ENCODE assay signal across 7 mouse cellular contexts in genomic region chr2:165968876-165969275, GRCm38 (mm10). TPM values are rescaled to one million over a fixed set of nuclear protein-coding genes. Genes with fewer than 3 reads are reported as not detected.
DNase-seq lines count a peak whose midpoint lies in the region; ATAC-seq and TF ChIP-seq lines count a peak whose summit lies in the region.

No protein-coding gene starts in this region.

- DNase-seq in R1 (ENCODE audit: low read depth, low spot score): peak; percentile 95
- peak; percentile 76 for DNase-seq in heart, adult 8-10 months (ENCODE audit: low spot score)
- peak; percentile 57 for DNase-seq in kidney, postnatal 10 days
- no peak for DNase-seq in thymus, postnatal 36 days
- DNase-seq in left cerebral cortex, adult 2 months (ENCODE audit: extremely low spot score in 1 of 2, low spot score in 2 of 2): no peak

- no peaks in the 10 kb centered on the region for H3K9me3 ChIP-seq in ES-Bruce4 (replicated peaks; ENCODE audit: control insufficient read depth, insufficient read depth, low read length, poor library complexity, severe bottlenecking)

- H3K4me3 ChIP-seq in ES-Bruce4 (ENCODE audit: low read depth, low read length): no peak overlapping the region
- no peak overlapping the region for H3K4me3 ChIP-seq in left cerebral cortex, adult 2 months

- TF ChIP-seq EP300 in ES-Bruce4 (IDR thresholded peaks at IDR 0.05; ENCODE audit: insufficient read depth, low read depth, low read length): peak; percentile 100

- intact Hi-C loops in left cerebral cortex, adult 2 months (cut with DNase I): no loop called here

- H3K27ac ChIP-seq in ES-Bruce4 (ENCODE audit: insufficient read depth, low read length): peak overlapping the region; percentile 100
- no peak overlapping the region for H3K27ac ChIP-seq in left cerebral cortex, adult 2 months

- peaks cover 9% of the 10 kb centered on the region for H3K4me1 ChIP-seq in ES-Bruce4 (ENCODE audit: control insufficient read depth, insufficient read depth, low read length)

- no peak for TF ChIP-seq CTCF in ES-Bruce4 (IDR thresholded peaks at IDR 0.05; ENCODE audit: low read depth, low read length)
- TF ChIP-seq CTCF in left cerebral cortex, adult 2 months (IDR thresholded peaks at IDR 0.05): no peak

- H3K36me3 ChIP-seq in ES-Bruce4 (ENCODE audit: control insufficient read depth, insufficient read depth, low read length, poor library complexity, severe bottlenecking): no peaks in the 10 kb centered on the region

- no peaks in the 10 kb centered on the region for H3K27me3 ChIP-seq in ES-Bruce4 (ENCODE audit: control insufficient read depth, insufficient read depth, low read length, poor library complexity, severe bottlenecking)

- TF ChIP-seq POLR2A in ES-Bruce4 (IDR thresholded peaks at IDR 0.05; ENCODE audit: insufficient read depth, low read length): no peak

- 0 out of 2 replicates have a peak, but pooled peaks have one; percentile 38 for ATAC-seq in neutrophil, adult 5-6 weeks (ENCODE audit: extremely low read depth, insufficient number of reproducible peaks, low FRiP score, poor library complexity, severe bottlenecking)

- peak overlapping the region; percentile 30; the same call in 1 of the 2 replicates for H3K9ac ChIP-seq in ES-Bruce4 (ENCODE audit: low read depth, poor library complexity, severe bottlenecking)

RNA-seq across cellular contexts. Expression of gene Ncoa3, which starts 23.6 kb away (rescaled TPM):
- 118 and 124 TPM in 2 replicates for polyA plus RNA-seq in ES-Bruce4 (2011; ENCODE audit: insufficient read depth, insufficient read length, low read depth, missing spikeins)
- total RNA-seq in heart, adult 8-10 months (2022): 10 to 100 TPM; 24.3 to 30.2 (median 28.7) TPM
- 148 and 164 TPM in 2 replicates for total RNA-seq in neutrophil, adult 5-6 weeks (2017)
- total RNA-seq in left cerebral cortex, adult 2 months (2021): 10 to 100 TPM; 32.5 to 37.9 TPM

Comparison
In these comparisons a context has a peak if more than half of its experiments do, and no peak if none do; other contexts are left out.
1. DNase-seq: peak in R1 (single experiment), heart, adult 8-10 months (single experiment) and kidney, postnatal 10 days (single experiment); none in thymus, postnatal 36 days (0 of 2) and left cerebral cortex, adult 2 months (0 of 2).